Mouse (Mus musculus) lung, embryonic 15.5 days (tissue): Measurements from ENCODE around the gene Itpr2. TPM values are rescaled to one million over a fixed set of nuclear protein-coding genes. Genes with fewer than 3 reads are reported as not detected.

Experiments
- ATAC-seq: fragments of 200-750 bp; cut with Nextera tagmentation; 2 replicates; pipeline ENCODE4 v1.8.0; 2017; ENCODE audit warnings: moderate number of reproducible peaks, borderline replicate concordance; ENCODE audit not compliant: low FRiP score, low TSS enrichment; ENCODE audit errors: extremely low read depth
- H3K27ac ChIP-seq: fragments of 300-500 bp; sonication (generic); 2 replicates; pipeline ENCODE4 v1.5.1; 2015; ENCODE audit warnings: moderate library complexity, mild to moderate bottlenecking, inconsistent platforms
- H3K27me3 ChIP-seq: fragments of 300-500 bp; sonication (generic); 2 replicates; pipeline ENCODE4 v1.6.1; 2015; ENCODE audit warnings: inconsistent platforms
- H3K36me3 ChIP-seq: fragments of 300-500 bp; sonication (generic); 2 replicates; pipeline ENCODE4 v1.6.1; 2015; ENCODE audit warnings: inconsistent platforms
- H3K4me1 ChIP-seq: fragments of 300-500 bp; sonication (generic); 2 replicates; pipeline ENCODE4 v1.6.1; 2015; ENCODE audit warnings: inconsistent platforms
- H3K4me2 ChIP-seq: fragments of 300-500 bp; sonication (generic); 2 replicates; pipeline ENCODE4 v1.6.1; 2015; ENCODE audit warnings: inconsistent platforms, mild to moderate bottlenecking, moderate library complexity
- H3K4me3 ChIP-seq: fragments of 300-500 bp; sonication (generic); 2 replicates; pipeline ENCODE4 v1.5.1; 2015; ENCODE audit warnings: mild to moderate bottlenecking, inconsistent platforms
- H3K9ac ChIP-seq: fragments of 300-500 bp; sonication (generic); 2 replicates; pipeline ENCODE4 v1.6.1; 2015; ENCODE audit warnings: inconsistent platforms
- H3K9me3 ChIP-seq: fragments of 300-500 bp; sonication (generic); 2 replicates; pipeline ENCODE4 v1.6.1; 2016; ENCODE audit warnings: inconsistent platforms
- WGBS: fragments of 180-500 bp; shearing (Covaris S2); methylation state at CpG from one replicate; pipeline ENCODE4 v1.1.7; 2015; 5-methylcytosine and 5-hydroxymethylcytosine counted together
- polyA plus RNA-seq: library from polyadenylated mRNA; unstranded; fragments of >200 nt; fragmentation: Nextera tagmentation; extraction: Ambion mirVana; gene quantifications from 2 replicates; pipeline ENCODE4 v1.2.1, GENCODE M21; 2015

Gene Itpr2
- polyA plus RNA-seq, 1 experiment from 2014 or later: 18.8 TPM

DNA sequence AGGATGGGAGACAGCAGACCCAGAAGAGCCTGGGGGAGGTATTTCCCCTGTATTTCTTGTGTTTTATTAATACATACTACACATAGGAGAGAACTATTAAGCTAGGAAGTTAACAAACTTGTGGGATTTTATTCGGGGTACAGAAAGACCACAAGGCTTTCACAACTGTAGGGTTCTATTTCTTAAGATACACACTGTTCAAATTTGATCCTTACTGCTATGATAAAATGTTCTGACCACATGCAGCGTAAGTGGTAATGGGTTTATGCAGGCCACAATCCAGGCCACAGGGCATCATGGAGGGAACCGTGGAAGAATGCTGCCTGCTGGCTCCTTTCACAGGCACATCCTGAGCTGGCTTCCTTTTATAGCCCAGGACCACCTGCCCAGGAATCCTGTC is 160.6 kb downstream of the Itpr2 start:
- Histone ChIP-seq H3K27ac (no peak overlapping the region), H3K4me2 (no peak overlapping the region), H3K9me3 (no peaks in the 10 kb centered on the region), H3K4me3 (no peak overlapping the region), H3K4me1 (no peaks in the 10 kb centered on the region), H3K36me3 (no peaks in the 10 kb centered on the region), H3K27me3 (no peaks in the 10 kb centered on the region), H3K9ac (no peak overlapping the region)
- 92% methylated on average over 3 of the region's 3 CpGs for WGBS
- ATAC-seq: no peak

DNA sequence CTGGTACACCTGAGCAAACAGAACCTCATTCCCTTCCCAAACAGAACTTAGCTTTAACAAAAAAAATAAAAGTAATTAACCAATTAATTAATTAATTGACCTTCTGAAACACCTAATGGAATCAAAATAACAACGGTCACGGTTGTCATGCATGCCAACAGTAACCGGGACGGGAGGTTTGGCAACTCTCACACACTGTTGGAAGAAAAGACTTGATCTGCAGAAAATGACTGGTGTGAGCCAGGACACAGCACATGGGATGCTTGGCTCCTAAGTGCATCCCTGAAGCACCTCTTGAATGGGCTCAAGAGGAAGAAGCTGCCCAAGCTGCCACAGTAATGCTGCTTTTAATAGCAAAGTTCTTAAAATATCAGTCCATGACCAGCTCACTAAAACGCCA is 161.1 kb downstream of the Itpr2 start:
- H3K4me1 ChIP-seq: no peaks in the 10 kb centered on the region
- 82% methylated on average over 5 of the region's 5 CpGs for WGBS

GRCm38 (mm10) chr6:146339779-146340178 is 162.2 kb downstream of the Itpr2 start:
- WGBS: 58% methylated on average over 10 of the region's 10 CpGs
- H3K9me3 ChIP-seq: no peaks in the 10 kb centered on the region
- H3K4me1 ChIP-seq: no peaks in the 10 kb centered on the region
- ATAC-seq: no peak
- no peaks in the 10 kb centered on the region for H3K36me3 ChIP-seq
- no peak overlapping the region for H3K9ac ChIP-seq
- no peaks in the 10 kb centered on the region for H3K27me3 ChIP-seq
- H3K4me3 ChIP-seq: no peak overlapping the region
- no peak overlapping the region for H3K27ac ChIP-seq
- no peak overlapping the region for H3K4me2 ChIP-seq

More for the DNA sequence above, 161.1 kb downstream of the Itpr2 start:
- H3K27ac ChIP-seq: no peak overlapping the region
- H3K9me3 ChIP-seq: no peaks in the 10 kb centered on the region
- no peak overlapping the region for H3K9ac ChIP-seq
- no peak overlapping the region for H3K4me2 ChIP-seq
- ATAC-seq: no peak
- H3K27me3 ChIP-seq: no peaks in the 10 kb centered on the region
- H3K36me3 ChIP-seq: no peaks in the 10 kb centered on the region
- no peak overlapping the region for H3K4me3 ChIP-seq

DNA sequence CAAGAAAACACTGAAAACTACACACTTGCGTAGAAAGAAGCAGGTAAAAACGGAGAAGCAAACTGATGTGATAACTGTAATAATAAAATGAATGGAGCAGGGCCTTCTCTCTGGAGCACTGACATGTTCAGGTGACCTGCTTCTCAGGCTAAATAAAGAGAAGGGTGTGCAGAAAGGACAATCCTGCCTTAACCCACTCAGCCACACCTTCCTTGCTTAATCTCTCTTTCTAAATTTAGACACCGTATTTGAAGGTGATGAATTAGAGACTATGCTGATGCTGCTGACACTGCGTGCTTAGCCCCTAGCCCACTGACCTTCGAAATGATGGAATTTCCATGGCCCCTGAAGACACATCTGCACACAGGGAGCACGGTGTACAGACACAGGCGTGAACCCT is 164.8 kb downstream of the Itpr2 start:
- WGBS: 58% methylated on average over 7 of the region's 7 CpGs
- Histone ChIP-seq H3K9ac (no peak overlapping the region), H3K36me3 (no peaks in the 10 kb centered on the region), H3K4me1 (no peaks in the 10 kb centered on the region), H3K27me3 (no peaks in the 10 kb centered on the region), H3K4me3 (no peak overlapping the region), H3K4me2 (no peak overlapping the region), H3K27ac (no peak overlapping the region), H3K9me3 (no peaks in the 10 kb centered on the region)
- ATAC-seq: no peak

GRCm38 (mm10) chr6:146335191-146335590 is 166.8 kb downstream of the Itpr2 start:
- Histone ChIP-seq H3K9me3 (no peaks in the 10 kb centered on the region), H3K27me3 (no peaks in the 10 kb centered on the region), H3K27ac (no peak overlapping the region), H3K36me3 (no peaks in the 10 kb centered on the region), H3K4me1 (no peaks in the 10 kb centered on the region), H3K4me3 (no peak overlapping the region), H3K9ac (no peak overlapping the region), H3K4me2 (no peak overlapping the region)
- no peak for ATAC-seq
- WGBS: 91% methylated on average over 9 of the region's 9 CpGs

GRCm38 (mm10) chr6:146333506-146333905 is 168.5 kb downstream of the Itpr2 start:
- H3K4me3 ChIP-seq: no peak overlapping the region
- H3K9ac ChIP-seq: no peak overlapping the region
- no peaks in the 10 kb centered on the region for H3K27me3 ChIP-seq
- no peak overlapping the region for H3K27ac ChIP-seq
- H3K36me3 ChIP-seq: no peaks in the 10 kb centered on the region
- no peaks in the 10 kb centered on the region for H3K9me3 ChIP-seq
- no peak for ATAC-seq
- H3K4me1 ChIP-seq: no peaks in the 10 kb centered on the region
- WGBS: 76% methylated on average over 3 of the region's 3 CpGs
- H3K4me2 ChIP-seq: no peak overlapping the region

- ATAC-seq: no peak
- no peak overlapping the region for H3K4me2 ChIP-seq
- H3K36me3 ChIP-seq: no peaks in the 10 kb centered on the region
These were observed 170.9 kb downstream of the Itpr2 start for GRCm38 (mm10) chr6:146331017-146331669.

DNA sequence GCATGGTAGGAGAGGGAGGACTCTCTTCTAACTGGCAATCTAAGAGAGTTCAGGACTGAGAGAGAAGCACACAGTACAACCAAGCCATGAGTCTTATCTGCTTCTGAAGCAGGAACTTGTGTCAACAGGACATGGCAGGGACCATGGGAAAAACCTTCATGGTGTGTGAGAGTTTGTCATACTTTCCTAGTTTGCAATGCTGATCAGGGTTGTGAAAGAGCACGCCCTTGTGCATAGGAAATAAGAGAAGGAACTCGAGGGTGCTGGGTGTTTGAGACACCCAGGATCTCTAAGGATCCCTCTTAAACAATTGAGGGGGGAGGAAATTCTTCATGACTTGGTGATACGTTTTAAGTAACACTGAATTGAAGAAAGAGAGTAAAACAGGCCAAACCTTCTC is 172.9 kb downstream of the Itpr2 start:
- H3K4me3 ChIP-seq: no peak overlapping the region
- no peaks in the 10 kb centered on the region for H3K4me1 ChIP-seq
- no peaks in the 10 kb centered on the region for H3K27me3 ChIP-seq
- H3K9me3 ChIP-seq: no peaks in the 10 kb centered on the region
- 76% methylated on average over 3 of the region's 3 CpGs for WGBS
- no peak for ATAC-seq
- no peak overlapping the region for H3K4me2 ChIP-seq
- no peak overlapping the region for H3K27ac ChIP-seq
- H3K36me3 ChIP-seq: no peaks in the 10 kb centered on the region
- H3K9ac ChIP-seq: no peak overlapping the region

More at GRCm38 (mm10) chr6:146331017-146331669, 170.9 kb downstream of the Itpr2 start:
- Histone ChIP-seq H3K4me3 (no peak overlapping the region), H3K27me3 (no peaks in the 10 kb centered on the region), H3K4me1 (no peaks in the 10 kb centered on the region), H3K27ac (no peak overlapping the region), H3K9ac (no peak overlapping the region), H3K9me3 (no peaks in the 10 kb centered on the region)
- 52% methylated on average over 6 of the region's 6 CpGs for WGBS

DNA sequence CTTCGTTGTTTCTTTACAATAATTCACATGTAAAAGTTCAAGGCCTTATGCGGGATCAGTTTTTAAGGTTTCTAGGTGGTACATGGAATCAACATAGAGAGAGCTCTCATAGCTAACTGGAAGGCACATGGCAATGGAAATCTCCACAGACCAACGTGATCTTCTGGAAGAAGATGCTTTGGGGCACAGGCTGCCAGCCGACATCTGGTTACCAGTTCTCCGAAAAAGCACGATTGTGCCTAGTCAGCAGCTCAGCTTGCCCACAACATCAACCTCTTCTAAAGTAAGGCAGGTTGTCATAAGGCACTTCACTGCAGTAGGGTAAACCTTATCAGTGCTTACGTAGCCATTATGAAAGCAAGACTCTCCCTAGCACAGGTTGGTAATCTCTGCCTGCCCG is 175.4 kb downstream of the Itpr2 start:
- Histone ChIP-seq H3K9me3 (no peaks in the 10 kb centered on the region), H3K27ac (no peak overlapping the region), H3K27me3 (no peaks in the 10 kb centered on the region), H3K36me3 (no peaks in the 10 kb centered on the region), H3K4me3 (no peak overlapping the region), H3K4me2 (no peak overlapping the region), H3K9ac (no peak overlapping the region), H3K4me1 (peaks cover 10% of the 10 kb centered on the region)
- 87% methylated on average over 8 of the region's 8 CpGs for WGBS
- no peak for ATAC-seq

- no peak for ATAC-seq
These were observed 177.3 kb downstream of the Itpr2 start for GRCm38 (mm10) chr6:146324541-146325204.

DNA sequence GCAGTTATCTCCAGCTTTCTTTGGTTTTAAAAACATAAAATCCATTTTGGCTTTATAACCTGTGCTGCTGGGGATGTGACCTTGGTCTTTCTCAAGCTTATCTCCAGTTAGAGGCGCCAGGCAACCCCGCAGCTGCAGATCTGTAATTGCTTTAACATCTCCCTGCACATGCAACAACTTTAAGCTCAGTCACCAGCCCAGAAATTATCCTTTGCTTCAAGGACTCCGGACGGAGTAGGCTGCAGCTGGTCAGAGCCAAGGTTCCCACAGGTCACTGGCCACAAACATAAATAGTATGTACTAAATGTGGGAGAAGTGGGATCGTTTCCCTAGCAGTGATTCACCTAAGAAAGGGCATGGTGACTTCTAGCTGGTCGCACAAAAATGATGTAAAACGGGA is 179.5 kb downstream of the Itpr2 start:
- 42% methylated on average over 7 of the region's 7 CpGs for WGBS
- H3K4me1 ChIP-seq: peaks cover 12% of the 10 kb centered on the region
- ATAC-seq: peak; percentile 25; the same call in 1 of the 2 replicates
- no peak overlapping the region for H3K4me3 ChIP-seq
- H3K27me3 ChIP-seq: no peaks in the 10 kb centered on the region
- no peak overlapping the region for H3K4me2 ChIP-seq
- no peaks in the 10 kb centered on the region for H3K9me3 ChIP-seq
- no peak overlapping the region for H3K9ac ChIP-seq
- no peaks in the 10 kb centered on the region for H3K36me3 ChIP-seq
- H3K27ac ChIP-seq: 0 out of 2 replicates have a peak overlapping the region, but pooled peaks have one; percentile 2

More at GRCm38 (mm10) chr6:146324541-146325204, 177.3 kb downstream of the Itpr2 start:
- Histone ChIP-seq H3K4me3 (no peak overlapping the region), H3K27me3 (no peaks in the 10 kb centered on the region), H3K27ac (no peak overlapping the region), H3K4me1 (peaks cover 12% of the 10 kb centered on the region), H3K36me3 (no peaks in the 10 kb centered on the region), H3K9me3 (no peaks in the 10 kb centered on the region), H3K9ac (no peak overlapping the region), H3K4me2 (no peak overlapping the region)
- 58% methylated on average over 19 of the region's 19 CpGs for WGBS

- Histone ChIP-seq H3K4me1 (peaks cover 12% of the 10 kb centered on the region), H3K9ac (no peak overlapping the region), H3K27ac (peak overlapping the region; percentile 76), H3K9me3 (no peaks in the 10 kb centered on the region), H3K36me3 (no peaks in the 10 kb centered on the region), H3K27me3 (no peaks in the 10 kb centered on the region), H3K4me2 (no peak overlapping the region), H3K4me3 (no peak overlapping the region)
- 26% methylated on average over 4 of the region's 4 CpGs for WGBS
- ATAC-seq: peak; percentile 86
These were observed 180.1 kb downstream of the Itpr2 start for GRCm38 (mm10) chr6:146321951-146322350.
